Mouse (Mus musculus): ENCODE data around the gene Smarcd3. TPM values are rescaled to one million over a fixed set of nuclear protein-coding genes. Genes with fewer than 3 reads are reported as not detected.

The Smarcd3 gene
- polyA plus RNA-seq, 1 experiment from 2014 or later: 44.2 TPM

DNA sequence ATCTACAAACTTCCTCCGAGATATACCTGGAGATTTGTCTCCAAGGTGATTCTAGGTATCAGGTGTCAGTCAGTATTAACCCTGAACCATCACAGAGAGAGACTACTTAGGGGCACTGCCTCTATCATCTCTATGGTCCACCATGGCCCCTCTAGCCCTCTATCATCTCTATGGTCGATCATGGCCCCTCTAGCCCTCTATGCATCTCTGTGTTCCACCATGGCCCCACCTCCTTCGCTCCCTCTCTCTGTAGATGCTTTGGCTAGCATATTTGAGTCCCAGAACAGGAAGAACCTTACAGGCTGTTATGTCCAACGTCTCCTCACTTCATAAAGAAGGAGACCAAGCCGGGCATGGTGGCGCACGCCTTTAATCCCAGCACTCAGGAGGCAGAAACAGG is 81.6 kb downstream of the Smarcd3 start:
- Histone ChIP-seq H3K27me3 (ENCODE audit: control insufficient read depth, insufficient read depth, low read length) (no peaks in the 10 kb centered on the region), H3K27ac (replicated peaks; ENCODE audit: low read depth, low read length) (no peak overlapping the region), H3K9me3 (ENCODE audit: control insufficient read depth, low read length) (no peaks in the 10 kb centered on the region), H3K4me1 (ENCODE audit: control insufficient read depth, insufficient read depth, low read length) (peaks cover 10% of the 10 kb centered on the region; the same call in 1 of the 2 replicates), H3K36me3 (ENCODE audit: control insufficient read depth, insufficient read depth, low read length) (no peaks in the 10 kb centered on the region), H3K4me3 (ENCODE audit: low read depth, low read length) (no peak overlapping the region), H3K9ac (ENCODE audit: low read length) (no peak overlapping the region), H3K4me2 (ENCODE audit: low read depth, severe bottlenecking) (no peak overlapping the region)
- 78% methylated on average over 7 of the region's 7 CpGs for WGBS
- no peak for ATAC-seq (ENCODE audit: insufficient number of reproducible peaks, low FRiP score, low TSS enrichment, low read depth)
- no peak for DNase-seq (ENCODE audit: low spot score)

- Histone ChIP-seq H3K4me2 (ENCODE audit: low read depth, severe bottlenecking) (peak overlapping the region; percentile 26; the same call in 1 of the 2 replicates), H3K9me3 (ENCODE audit: control insufficient read depth, low read length) (no peaks in the 10 kb centered on the region), H3K36me3 (ENCODE audit: control insufficient read depth, insufficient read depth, low read length) (no peaks in the 10 kb centered on the region), H3K27ac (replicated peaks; ENCODE audit: low read depth, low read length) (no peak overlapping the region), H3K4me1 (ENCODE audit: control insufficient read depth, insufficient read depth, low read length) (peaks cover 12% of the 10 kb centered on the region; the same call in 1 of the 2 replicates), H3K9ac (ENCODE audit: low read length) (no peak overlapping the region), H3K4me3 (ENCODE audit: low read depth, low read length) (no peak overlapping the region), H3K27me3 (ENCODE audit: control insufficient read depth, insufficient read depth, low read length) (peaks cover 2% of the 10 kb centered on the region; the same call in 1 of the 2 replicates)
- no peak for DNase-seq (ENCODE audit: low spot score)
- 0 out of 2 replicates have a peak, but pooled peaks have one; percentile 24 for ATAC-seq (ENCODE audit: insufficient number of reproducible peaks, low FRiP score, low TSS enrichment, low read depth)
- WGBS: 21% methylated on average over 6 of the region's 6 CpGs
Observed at GRCm38 (mm10) chr5:24541144-24541569, 83.1 kb downstream of the Smarcd3 start.

MicroRNAs within 50 kb of the gene (microRNA counts, 519-probe panel; counts per million panel counts)
- microRNA mmu-miR-671-3p (not detected), microRNA mmu-miR-671-5p (not detected)

Small RNA genes within 50 kb of the gene (microRNA-seq; reads per million reads assigned to microRNA genes)
- 568 reads per million, percentile 68 among the genes with 10 or more reads in this experiment for gene Mir671

Other genes with a start within 250 kb of the Smarcd3 start
- 0.35 and 1.2 TPM in 2 replicates for gene Atg9b, start 232.3 kb downstream of the Smarcd3 start, polyA plus RNA-seq (2014; fragmentation: Nextera tagmentation; extraction: Ambion mirVana)
- 37.6 and 40.5 TPM in 2 replicates for gene Abcb8, start 230.7 kb downstream of the Smarcd3 start, polyA plus RNA-seq (2014; fragmentation: Nextera tagmentation; extraction: Ambion mirVana)
- gene Asic3, start 211.0 kb downstream of the Smarcd3 start, polyA plus RNA-seq (2014; fragmentation: Nextera tagmentation; extraction: Ambion mirVana): 0.33 and 0.40 TPM in 2 replicates
- gene Cdk5, start 200.9 kb downstream of the Smarcd3 start, polyA plus RNA-seq (2014; fragmentation: Nextera tagmentation; extraction: Ambion mirVana): 48.6 and 49.2 TPM in 2 replicates
- gene Slc4a2, start 200.6 kb downstream of the Smarcd3 start, polyA plus RNA-seq (2014; fragmentation: Nextera tagmentation; extraction: Ambion mirVana): 26.9 and 28.0 TPM in 2 replicates
- 89.6 and 95.1 TPM in 2 replicates for gene Fastk, start 179.1 kb downstream of the Smarcd3 start, polyA plus RNA-seq (2014; fragmentation: Nextera tagmentation; extraction: Ambion mirVana)
- 25.4 and 27.1 TPM in 2 replicates for gene Tmub1, start 176.6 kb downstream of the Smarcd3 start, polyA plus RNA-seq (2014; fragmentation: Nextera tagmentation; extraction: Ambion mirVana)
- gene Agap3, start 172.2 kb downstream of the Smarcd3 start, polyA plus RNA-seq (2014; fragmentation: Nextera tagmentation; extraction: Ambion mirVana): 39.9 and 52.1 TPM in 2 replicates
- gene Gbx1, start 97.2 kb downstream of the Smarcd3 start, polyA plus RNA-seq (2014; fragmentation: Nextera tagmentation; extraction: Ambion mirVana): 0.04 TPM in 1 of 2 replicates, not detected in the other
- 0.40 and 0.81 TPM in 2 replicates for gene Asb10, start 83.4 kb downstream of the Smarcd3 start, polyA plus RNA-seq (2014; fragmentation: Nextera tagmentation; extraction: Ambion mirVana)
- not detected in 2 replicates for gene 4931409K22Rik, start 67.6 kb downstream of the Smarcd3 start, polyA plus RNA-seq (2014; fragmentation: Nextera tagmentation; extraction: Ambion mirVana)
- gene Abcf2, start 46.9 kb downstream of the Smarcd3 start, polyA plus RNA-seq (2014; fragmentation: Nextera tagmentation; extraction: Ambion mirVana): 149 and 155 TPM in 2 replicates
- gene Chpf2, start 37.7 kb downstream of the Smarcd3 start, polyA plus RNA-seq (2014; fragmentation: Nextera tagmentation; extraction: Ambion mirVana): 8.1 and 9.0 TPM in 2 replicates
- 31.8 and 32.2 TPM in 2 replicates for gene Nub1, start 61.1 kb upstream of the Smarcd3 start, polyA plus RNA-seq (2014; fragmentation: Nextera tagmentation; extraction: Ambion mirVana)
- 39.3 and 40.7 TPM in 2 replicates for gene Wdr86, start 106.3 kb upstream of the Smarcd3 start, polyA plus RNA-seq (2014; fragmentation: Nextera tagmentation; extraction: Ambion mirVana)
- 0.77 TPM in 1 of 2 replicates, not detected in the other for gene Crygn, start 133.6 kb upstream of the Smarcd3 start, polyA plus RNA-seq (2014; fragmentation: Nextera tagmentation; extraction: Ambion mirVana)
- gene Rheb, start 218.2 kb upstream of the Smarcd3 start, polyA plus RNA-seq (2014; fragmentation: Nextera tagmentation; extraction: Ambion mirVana): 189 and 200 TPM in 2 replicates